Mouse (Mus musculus): ENCODE measurements around the gene Elmsan1. TPM values are rescaled to one million over a fixed set of nuclear protein-coding genes. Genes with fewer than 3 reads are reported as not detected.

Elmsan1 gene
- polyA plus RNA-seq, 1 experiment from 2014 or later, result 7.0 TPM

- H3K4me2 ChIP-seq, result no peak overlapping the region
- WGBS, result 74% methylated on average over 10 of the region's 10 CpGs
- H3K4me1 ChIP-seq (replicated peaks), result peaks cover 40% of the 10 kb centered on the region
- H3K27me3 ChIP-seq, result no peaks in the 10 kb centered on the region
- no peaks in the 10 kb centered on the region for H3K36me3 ChIP-seq
- no peaks in the 10 kb centered on the region for H3K9me3 ChIP-seq
- H3K27ac ChIP-seq, result no peak overlapping the region
- H3K9ac ChIP-seq (replicated peaks), result no peak overlapping the region
- no peak overlapping the region for H3K4me3 ChIP-seq (replicated peaks)
- ATAC-seq (ENCODE audit: insufficient number of reproducible peaks, insufficient read depth, low FRiP score, low TSS enrichment, low read depth), result no peak
Observed at GRCm38 (mm10) chr12:84202561-84202960, 16.1 kb downstream of the Elmsan1 start.

DNA sequence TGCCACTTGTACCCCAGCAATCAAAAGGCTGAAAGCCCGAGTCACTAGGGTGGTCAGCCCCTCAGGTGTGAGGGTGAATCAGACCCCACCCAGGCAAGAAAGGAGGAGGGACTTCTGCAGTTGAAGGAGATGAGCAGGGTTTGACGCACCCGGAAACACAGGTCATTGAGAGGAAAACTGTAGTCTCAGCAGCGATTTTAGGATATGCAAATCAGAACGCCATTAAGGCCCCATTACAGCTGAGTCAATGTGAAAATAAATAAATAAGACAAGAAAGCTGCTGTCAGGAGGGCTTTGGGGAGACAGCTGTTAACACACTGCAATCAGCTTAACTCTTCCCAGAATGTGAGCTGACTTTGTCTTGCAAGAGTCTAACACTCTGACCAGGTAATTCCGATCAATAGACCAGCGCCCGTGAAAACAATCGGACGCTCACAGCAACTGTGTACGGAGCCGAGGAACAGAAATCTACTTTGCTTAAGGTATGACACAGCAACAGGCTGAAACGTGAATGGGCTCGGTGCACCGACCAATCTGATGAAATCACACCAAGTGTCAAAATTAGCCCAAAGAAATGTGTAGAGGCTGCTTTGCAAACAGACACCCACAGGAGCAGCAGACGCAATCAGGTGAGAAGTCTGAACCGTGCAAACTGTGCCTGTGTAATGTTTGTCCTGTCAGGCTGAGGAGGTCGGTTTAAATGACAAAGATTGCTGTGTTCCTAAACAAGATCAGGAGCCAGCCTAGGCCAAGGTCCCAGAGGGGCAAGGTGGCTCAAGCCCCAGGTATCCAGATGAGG, 16.8 kb downstream of the Elmsan1 start:
- no peak for ATAC-seq (ENCODE audit: insufficient number of reproducible peaks, insufficient read depth, low FRiP score, low TSS enrichment, low read depth)
- no peak overlapping the region for H3K4me3 ChIP-seq (replicated peaks)
- H3K4me1 ChIP-seq (replicated peaks), result peaks cover 34% of the 10 kb centered on the region
- no peak overlapping the region for H3K9ac ChIP-seq (replicated peaks)
- H3K4me2 ChIP-seq, result no peak overlapping the region
- WGBS, result 79% methylated on average over 18 of the region's 18 CpGs
- no peaks in the 10 kb centered on the region for H3K27me3 ChIP-seq
- no peaks in the 10 kb centered on the region for H3K36me3 ChIP-seq
- H3K9me3 ChIP-seq, result no peaks in the 10 kb centered on the region
- H3K27ac ChIP-seq, result no peak overlapping the region

- H3K4me1 ChIP-seq (replicated peaks), result peaks cover 34% of the 10 kb centered on the region
- no peak for ATAC-seq (ENCODE audit: insufficient number of reproducible peaks, insufficient read depth, low FRiP score, low TSS enrichment, low read depth)
- 93% methylated on average over 4 of the region's 4 CpGs for WGBS
- no peaks in the 10 kb centered on the region for H3K27me3 ChIP-seq
- no peak overlapping the region for H3K4me2 ChIP-seq
- no peaks in the 10 kb centered on the region for H3K9me3 ChIP-seq
- H3K36me3 ChIP-seq, result no peaks in the 10 kb centered on the region
- no peak overlapping the region for H3K4me3 ChIP-seq (replicated peaks)
- H3K27ac ChIP-seq, result no peak overlapping the region
- H3K9ac ChIP-seq (replicated peaks), result no peak overlapping the region
Observed at GRCm38 (mm10) chr12:84201222-84201621, 17.5 kb downstream of the Elmsan1 start.

GRCm38 (mm10) chr12:84198880-84199279, 19.8 kb downstream of the Elmsan1 start:
- Histone ChIP-seq H3K27me3 (no peaks in the 10 kb centered on the region), H3K4me1 (replicated peaks) (peaks cover 45% of the 10 kb centered on the region), H3K4me2 (no peak overlapping the region)

GRCm38 (mm10) chr12:84198076-84198679, 20.5 kb downstream of the Elmsan1 start:
- WGBS, result 70% methylated on average over 8 of the region's 8 CpGs
- no peak overlapping the region for H3K27ac ChIP-seq
- H3K36me3 ChIP-seq, result no peaks in the 10 kb centered on the region
- H3K9ac ChIP-seq (replicated peaks), result no peak overlapping the region
- no peaks in the 10 kb centered on the region for H3K9me3 ChIP-seq
- H3K4me1 ChIP-seq (replicated peaks), result peaks cover 41% of the 10 kb centered on the region
- no peak overlapping the region for H3K4me3 ChIP-seq (replicated peaks)
- H3K27me3 ChIP-seq, result no peaks in the 10 kb centered on the region
- ATAC-seq (ENCODE audit: insufficient number of reproducible peaks, insufficient read depth, low FRiP score, low TSS enrichment, low read depth), result no peak
- no peak overlapping the region for H3K4me2 ChIP-seq

More at GRCm38 (mm10) chr12:84198880-84199279, 19.8 kb downstream of the Elmsan1 start:
- 71% methylated on average over 10 of the region's 10 CpGs for WGBS
- no peak for ATAC-seq (ENCODE audit: insufficient number of reproducible peaks, insufficient read depth, low FRiP score, low TSS enrichment, low read depth)
- no peak overlapping the region for H3K27ac ChIP-seq
- H3K9ac ChIP-seq (replicated peaks), result no peak overlapping the region
- H3K9me3 ChIP-seq, result no peaks in the 10 kb centered on the region
- H3K4me3 ChIP-seq (replicated peaks), result no peak overlapping the region
- H3K36me3 ChIP-seq, result no peaks in the 10 kb centered on the region

- H3K36me3 ChIP-seq, result no peaks in the 10 kb centered on the region
Observed at GRCm38 (mm10) chr12:84195195-84195594, 23.5 kb downstream of the Elmsan1 start.

GRCm38 (mm10) chr12:84194400-84195109, 24.1 kb downstream of the Elmsan1 start:
- peak overlapping the region; percentile 94 for H3K27ac ChIP-seq
- WGBS, result 3% methylated on average over 12 of the region's 13 CpGs
- 0 out of 2 replicates have a peak, but pooled peaks cover 5% of the 10 kb centered on the region for H3K27me3 ChIP-seq
- H3K4me1 ChIP-seq (replicated peaks), result peaks cover 63% of the 10 kb centered on the region
- no peaks in the 10 kb centered on the region for H3K9me3 ChIP-seq
- H3K36me3 ChIP-seq, result no peaks in the 10 kb centered on the region
- H3K4me2 ChIP-seq, result peak overlapping the region; percentile 98
- H3K4me3 ChIP-seq (replicated peaks), result peak overlapping the region; percentile 78
- peak overlapping the region; percentile 91; the same call in 1 of the 2 replicates for H3K9ac ChIP-seq (replicated peaks)
- no peak for ATAC-seq (ENCODE audit: insufficient number of reproducible peaks, insufficient read depth, low FRiP score, low TSS enrichment, low read depth)

More at GRCm38 (mm10) chr12:84195195-84195594, 23.5 kb downstream of the Elmsan1 start:
- WGBS, result 31% methylated on average over 6 of the region's 6 CpGs
- peaks cover 57% of the 10 kb centered on the region for H3K4me1 ChIP-seq (replicated peaks)
- no peaks in the 10 kb centered on the region for H3K9me3 ChIP-seq
- H3K27ac ChIP-seq, result no peak overlapping the region
- H3K27me3 ChIP-seq, result no peaks in the 10 kb centered on the region
- H3K4me3 ChIP-seq (replicated peaks), result no peak overlapping the region
- no peak overlapping the region for H3K9ac ChIP-seq (replicated peaks)
- no peak overlapping the region for H3K4me2 ChIP-seq
- no peak for ATAC-seq (ENCODE audit: insufficient number of reproducible peaks, insufficient read depth, low FRiP score, low TSS enrichment, low read depth)

- Histone ChIP-seq H3K9ac (replicated peaks) (peak overlapping the region; percentile 91), H3K4me3 (replicated peaks) (peak overlapping the region; percentile 78), H3K9me3 (no peaks in the 10 kb centered on the region), H3K27ac (peak overlapping the region; percentile 94), H3K4me2 (peak overlapping the region; percentile 98), H3K4me1 (replicated peaks) (peaks cover 71% of the 10 kb centered on the region), H3K27me3 (0 out of 2 replicates have a peak, but pooled peaks cover 5% of the 10 kb centered on the region), H3K36me3 (no peaks in the 10 kb centered on the region)
- WGBS, result 0% methylated on average over 49 of the region's 49 CpGs
- peak; percentile 73 for ATAC-seq (ENCODE audit: insufficient number of reproducible peaks, insufficient read depth, low FRiP score, low TSS enrichment, low read depth)
Observed at GRCm38 (mm10) chr12:84193642-84194399, 24.9 kb downstream of the Elmsan1 start.

DNA sequence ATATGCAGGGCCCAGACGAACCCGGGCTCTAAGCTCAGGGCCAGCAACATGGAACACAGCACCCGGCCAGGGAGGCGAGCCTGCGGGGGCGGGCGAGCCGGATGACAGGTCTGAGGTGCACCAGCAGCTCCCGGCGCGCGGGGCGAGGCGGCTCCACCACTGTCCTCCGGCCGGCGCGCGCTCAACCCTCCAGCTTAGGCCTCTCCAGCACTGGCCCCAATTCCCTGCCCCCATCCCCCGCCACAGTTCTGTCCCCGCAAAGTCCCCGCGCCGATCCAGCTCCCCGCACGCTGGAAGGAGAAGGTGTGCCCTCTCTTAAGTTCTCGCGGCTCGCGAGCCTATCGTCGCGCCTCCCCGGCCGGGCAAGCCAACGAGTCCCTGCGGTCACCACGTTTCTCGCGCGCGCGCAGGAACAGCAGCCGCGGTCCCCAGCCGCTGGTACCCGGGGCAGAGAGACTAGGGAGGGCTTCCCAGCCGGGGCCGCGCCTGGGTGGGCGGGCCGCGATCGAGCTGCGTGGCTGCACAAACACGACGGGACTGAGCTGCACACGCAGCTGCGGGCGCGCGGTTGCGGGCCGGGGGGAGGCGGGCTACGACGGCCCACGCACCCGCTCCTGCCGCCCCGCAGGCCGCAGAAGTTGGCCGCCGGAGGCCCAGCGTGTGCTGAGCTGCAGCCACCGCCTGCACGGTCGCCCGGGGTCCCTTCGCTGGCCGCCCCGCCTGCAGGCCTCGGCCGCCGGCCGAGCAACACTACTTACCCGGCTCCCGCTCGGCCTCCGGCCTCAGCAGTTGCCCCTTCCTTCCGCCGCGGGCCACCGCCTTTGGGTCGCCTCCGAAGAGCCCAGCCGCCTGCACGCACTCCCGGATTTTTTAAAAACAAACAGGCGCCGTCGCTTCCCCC, 25.7 kb downstream of the Elmsan1 start:
- WGBS, result under 1% methylated on average over 99 of the region's 102 CpGs
- Histone ChIP-seq H3K9me3 (no peaks in the 10 kb centered on the region), H3K27me3 (0 out of 2 replicates have a peak, but pooled peaks cover 5% of the 10 kb centered on the region), H3K4me3 (replicated peaks) (peak overlapping the region; percentile 78), H3K4me2 (peak overlapping the region; percentile 98), H3K36me3 (no peaks in the 10 kb centered on the region), H3K27ac (peak overlapping the region; percentile 94), H3K4me1 (replicated peaks) (peaks cover 79% of the 10 kb centered on the region), H3K9ac (replicated peaks) (peak overlapping the region; percentile 91)
- ATAC-seq (ENCODE audit: insufficient number of reproducible peaks, insufficient read depth, low FRiP score, low TSS enrichment, low read depth), result peak; percentile 12; the same call in 1 of the 2 replicates

DNA sequence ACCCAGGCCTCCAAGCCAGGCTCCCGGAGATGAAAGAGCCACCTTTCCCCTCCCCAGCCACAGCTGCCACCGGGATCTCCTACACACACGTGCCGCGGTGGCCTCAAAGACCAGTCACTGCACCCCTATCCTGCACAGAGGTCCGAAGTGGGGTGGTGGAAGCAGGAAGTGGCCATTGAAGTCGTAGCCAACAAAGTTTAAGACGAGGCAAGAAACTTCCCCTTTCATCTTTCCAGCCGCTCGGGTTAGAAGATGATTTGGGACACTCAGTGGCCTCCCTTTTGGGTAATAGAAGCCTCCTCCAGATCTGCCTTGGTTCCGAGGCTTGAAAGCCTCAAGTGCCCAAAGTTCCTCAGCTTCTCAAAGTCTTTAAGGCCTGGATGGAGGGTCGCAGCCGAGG, 26.4 kb downstream of the Elmsan1 start:
- Histone ChIP-seq H3K9me3 (no peaks in the 10 kb centered on the region), H3K36me3 (no peaks in the 10 kb centered on the region), H3K4me2 (peak overlapping the region; percentile 98), H3K4me3 (replicated peaks) (peak overlapping the region; percentile 78), H3K27ac (no peak overlapping the region), H3K27me3 (0 out of 2 replicates have a peak, but pooled peaks cover 5% of the 10 kb centered on the region), H3K9ac (replicated peaks) (peak overlapping the region; percentile 91), H3K4me1 (replicated peaks) (peaks cover 86% of the 10 kb centered on the region)
- no peak for ATAC-seq (ENCODE audit: insufficient number of reproducible peaks, insufficient read depth, low FRiP score, low TSS enrichment, low read depth)
- 2% methylated on average over 13 of the region's 13 CpGs for WGBS

Measured in limb, embryonic 12.5 days (tissue).